Mouse (Mus musculus) erythroblast, embryonic 14.5 days (primary cell): ENCODE data around the gene Ddx3y.

Source experiments
- GATA1 ChIP-seq: IDR thresholded peaks from 2 replicates; pipeline ENCODE4 v1.6.1; 2012; ENCODE audit warnings: low read length, inconsistent platforms, mixed read lengths
- TAL1 ChIP-seq: IDR thresholded peaks from 3 replicates; pipeline ENCODE4 v1.6.1; 2012; ENCODE audit warnings: low read length, inconsistent platforms, mixed read lengths

GRCm38 (mm10) chrY:1286171-1286795 lies at the start of gene Ddx3y:
- no peak for TF ChIP-seq GATA1
- no peak for TF ChIP-seq TAL1
